Mouse (Mus musculus) neutrophil, adult 65 days (primary cell): ENCODE measurements around the gene Yod1. TPM values are rescaled to one million over a fixed set of nuclear protein-coding genes. Genes with fewer than 3 reads are reported as not detected.

Experiments used
- total RNA-seq: library from RNA; stranded (reverse); gene quantifications from 2 replicates; pipeline ENCODE4 v1.2.4, GENCODE M21; 2023

Yod1 gene
- total RNA-seq = 10.8 and 13.7 TPM in 2 replicates

DNA sequence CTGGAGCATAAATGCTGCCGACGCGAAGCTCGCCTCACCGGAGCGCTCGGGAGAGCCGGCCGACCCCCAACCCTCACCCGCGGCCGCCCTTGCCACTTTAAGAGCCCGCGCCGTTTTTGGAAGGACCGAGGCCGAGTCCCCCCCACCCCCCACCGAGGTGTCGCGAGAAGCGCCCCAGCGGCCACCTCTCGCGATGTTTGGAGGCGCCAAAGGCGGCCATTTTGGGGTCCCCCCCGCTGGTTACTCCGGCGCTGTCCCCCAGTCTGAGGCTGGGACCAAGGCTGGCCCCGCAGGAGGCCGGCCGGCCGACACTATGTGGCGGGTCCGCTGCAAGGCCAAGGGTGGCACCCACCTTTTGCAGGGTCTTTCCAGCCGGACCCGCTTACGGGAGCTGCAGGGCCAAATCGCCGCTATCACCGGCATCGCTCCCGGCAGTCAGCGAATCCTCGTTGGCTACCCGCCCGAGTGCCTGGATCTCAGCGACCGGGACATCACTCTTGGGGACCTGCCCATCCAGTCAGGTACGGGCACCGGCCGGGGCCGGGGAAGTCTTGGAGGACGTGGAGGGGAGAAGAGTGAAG is at the start of gene Yod1:
Gene Yod1, plus strand, starts transcription at position 37 of the 581 bp plus-strand sequence.

DNA sequence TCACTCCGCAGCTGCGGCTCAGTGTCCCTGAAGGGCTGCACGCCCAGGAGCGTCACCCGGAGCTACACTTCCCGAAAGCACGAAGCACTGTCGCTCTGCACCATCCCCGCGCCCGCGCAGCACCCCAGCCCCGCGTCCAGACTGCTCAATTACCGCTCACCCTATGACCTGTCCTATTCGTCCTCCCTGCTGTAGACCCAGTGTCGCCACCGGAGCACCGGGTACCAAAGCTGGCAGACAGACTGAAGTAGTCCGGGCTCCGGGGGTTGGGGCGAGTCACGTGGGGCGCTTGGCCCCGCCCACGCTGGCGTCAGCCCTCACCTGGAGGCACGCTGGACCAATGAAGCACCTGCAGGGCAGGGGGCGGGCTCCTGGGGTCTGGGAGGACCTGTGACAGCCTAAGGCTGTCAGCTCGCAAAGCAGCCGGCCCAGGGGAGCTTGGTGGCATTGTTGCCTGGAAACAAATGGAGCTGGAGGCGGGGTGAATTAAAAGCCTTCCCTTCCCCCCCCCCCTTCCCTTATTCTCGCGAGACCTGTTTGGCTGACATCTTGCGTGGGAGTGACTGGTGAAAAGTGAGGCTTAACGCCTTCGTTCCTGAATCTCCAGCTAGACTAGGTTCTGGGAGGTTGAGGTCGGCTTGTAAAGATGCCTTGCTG is 1.4 kb upstream of the Yod1 start, which contains the start of gene Gm29427:
Gene Gm29427, minus strand, starts transcription at position 239 of the 657 bp plus-strand sequence.

DNA sequence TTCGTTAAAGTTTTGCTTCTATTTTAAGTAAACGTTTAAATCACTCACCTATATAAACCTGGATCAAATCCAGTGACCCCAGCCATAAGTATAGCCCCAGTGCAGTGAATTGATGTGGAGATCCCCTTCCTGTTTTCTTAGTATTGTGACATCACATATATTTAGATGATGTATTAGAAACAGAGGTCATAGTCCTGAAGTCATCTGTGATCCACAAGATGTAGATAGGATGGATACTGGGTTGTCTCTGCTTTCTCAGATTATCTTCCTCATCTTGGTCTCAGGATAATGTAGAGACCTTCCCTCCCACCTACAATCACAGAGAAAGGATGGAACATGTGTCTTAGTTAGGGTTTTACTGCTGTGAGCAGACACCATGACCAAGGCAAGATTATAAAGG is 12.0 kb downstream of the Yod1 start, which contains the start of gene Pfkfb2:
Gene Pfkfb2, minus strand, starts transcription at position 101 of the 400 bp plus-strand sequence.

DNA sequence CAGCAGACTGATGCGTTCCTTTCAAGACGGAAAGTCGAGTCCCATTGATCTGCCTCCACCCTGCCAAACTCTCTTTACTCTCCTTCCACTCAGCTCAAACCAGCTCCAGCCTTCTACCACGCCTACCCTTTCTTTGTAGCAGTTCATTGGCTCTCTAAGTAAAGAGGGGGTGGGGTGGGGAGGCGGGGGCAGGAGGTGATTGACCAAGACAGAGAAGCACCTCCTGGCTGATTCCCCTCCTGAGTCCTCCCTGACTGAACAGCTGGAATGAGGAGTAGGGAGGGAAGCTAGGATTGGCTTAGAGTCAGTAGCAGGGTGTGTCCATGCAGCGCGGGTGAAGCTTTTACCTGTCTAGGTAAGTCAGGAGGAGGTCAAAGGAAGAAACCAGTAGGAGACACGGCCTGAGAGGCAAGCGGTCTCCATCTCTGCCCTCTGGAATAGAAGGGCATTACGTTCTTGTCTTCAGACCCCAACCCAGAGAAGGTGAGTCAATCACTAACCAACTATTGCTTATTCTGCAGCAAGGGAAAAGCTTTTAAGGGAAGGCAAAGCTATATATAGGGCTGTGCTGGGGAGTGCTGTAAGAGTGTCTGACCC is 14.7 kb downstream of the Yod1 start, which contains the start of gene AA986860:
Gene AA986860, plus strand, starts transcription at position 236 of the 597 bp plus-strand sequence.

Other genes with a start within 250 kb of the Yod1 start
- not detected in 2 replicates for gene Zp3r, start 87.7 kb upstream of the Yod1 start, total RNA-seq
- gene C4bp, start 55.7 kb upstream of the Yod1 start, total RNA-seq = not detected in 2 replicates
- not detected in 2 replicates for gene Gm29427, start 1.5 kb upstream of the Yod1 start, total RNA-seq
- gene Pfkfb2, start 11.9 kb downstream of the Yod1 start, total RNA-seq = 15.5 and 18.9 TPM in 2 replicates
- 0.23 and 0.44 TPM in 2 replicates for gene AA986860, start 14.6 kb downstream of the Yod1 start, total RNA-seq
- not detected in 2 replicates for gene Fcamr, start 83.6 kb downstream of the Yod1 start, total RNA-seq
- not detected in 2 replicates for gene Pigr, start 109.4 kb downstream of the Yod1 start, total RNA-seq
- gene Fcmr, start 148.3 kb downstream of the Yod1 start, total RNA-seq = 0.63 and 1.6 TPM in 2 replicates
- gene Il24, start 170.1 kb downstream of the Yod1 start, total RNA-seq = not detected in 2 replicates
- gene Il20, start 194.1 kb downstream of the Yod1 start, total RNA-seq = not detected in 2 replicates
- gene Il19, start 222.8 kb downstream of the Yod1 start, total RNA-seq = not detected in 2 replicates